Mouse (Mus musculus): ENCODE results near the gene Ctr9.

- TF ChIP-seq CTCF (conservative IDR thresholded peaks at IDR 0.05; ENCODE audit: low read length) (no peak), NANOG (IDR thresholded peaks at IDR 0.05; ENCODE audit: borderline replicate concordance, low read length) (no peak)
Measured at GRCm38 (mm10) chr7:110982053-110982705, 46.6 kb upstream of the Ctr9 start, which contains the start of gene Mrvi1.
